Mouse (Mus musculus): ENCODE data around the gene Camk2n1.

Camk2n1 gene

GRCm38 (mm10) chr4:138453753-138454570 is at the start of gene Camk2n1:
TSS of gene Camk2n1 (plus strand) at chr4:138454314.
- in situ Hi-C loops (cut with MboI; ENCODE audit: unreplicated experiment in 2 of 2): no loop called here

DNA sequence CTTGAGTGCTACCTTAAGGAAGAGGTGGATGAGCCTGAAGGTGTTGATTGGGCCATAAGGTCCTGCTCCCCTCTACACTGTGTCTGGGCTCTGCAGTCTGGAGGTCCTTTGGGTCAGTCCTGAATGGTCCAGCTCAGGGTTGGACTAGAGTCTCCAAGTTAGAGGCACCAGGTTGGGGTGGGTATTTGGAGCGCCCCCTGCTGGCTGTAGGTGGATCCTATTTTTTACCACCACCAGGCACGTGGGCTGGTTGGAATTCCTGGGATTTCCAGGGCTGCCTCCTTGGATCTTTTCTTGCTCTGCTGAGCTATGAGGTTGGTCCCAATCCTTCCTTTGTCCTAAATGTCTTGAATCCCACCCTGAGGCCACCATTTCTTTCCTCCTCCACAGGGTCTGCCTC is 49.3 kb upstream of the Camk2n1 start:
- in situ Hi-C loops (cut with MboI; ENCODE audit: unreplicated experiment in 2 of 2): loop anchor here (25.0 kb wide), 2 partner anchors 243 to 718 kb away; no protein-coding TSS in a partner anchor

DNA sequence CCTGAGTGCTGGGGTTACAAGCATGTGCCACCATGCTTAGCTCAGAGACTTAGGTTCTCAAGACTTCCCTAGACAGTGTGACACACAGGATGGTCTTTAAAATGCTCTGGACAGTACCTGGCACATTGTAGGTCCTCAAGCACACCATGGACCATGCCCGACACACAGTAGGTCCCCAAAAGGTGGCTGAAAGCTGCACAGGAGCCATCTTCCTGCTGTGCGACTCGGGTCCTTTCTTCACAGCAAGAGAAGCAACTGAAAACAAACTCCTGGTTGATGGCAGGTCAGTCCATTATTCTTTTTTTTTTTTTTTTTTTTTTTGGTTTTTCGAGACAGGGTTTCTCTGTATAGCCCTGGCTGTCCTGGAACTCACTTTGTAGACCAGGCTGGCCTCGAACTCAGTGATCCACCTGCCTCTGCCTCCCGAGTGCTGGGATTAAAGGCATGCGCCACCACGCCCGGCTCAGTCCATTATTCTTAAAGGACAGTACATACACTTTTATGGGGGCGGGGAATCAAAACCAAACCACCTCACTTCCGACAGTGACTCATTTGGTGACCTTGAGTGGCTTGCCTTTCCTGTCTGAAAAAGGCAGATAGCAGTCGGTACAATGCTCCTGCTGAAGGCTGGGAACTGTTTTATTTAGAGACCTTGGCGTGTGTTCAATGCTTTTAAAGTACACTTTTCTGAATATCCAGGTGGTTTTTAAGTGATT is 46.5 kb upstream of the Camk2n1 start:
- in situ Hi-C loops (cut with MboI; ENCODE audit: unreplicated experiment in 2 of 2): loop anchor here (25.0 kb wide), 2 partner anchors 245 to 720 kb away; no protein-coding TSS in a partner anchor

- in situ Hi-C loops (cut with MboI; ENCODE audit: unreplicated experiment in 2 of 2): loop anchor here (25.0 kb wide), 2 partner anchors 249 to 724 kb away; no protein-coding TSS in a partner anchor
These were observed 43.1 kb upstream of the Camk2n1 start for GRCm38 (mm10) chr4:138411011-138411410.

DNA sequence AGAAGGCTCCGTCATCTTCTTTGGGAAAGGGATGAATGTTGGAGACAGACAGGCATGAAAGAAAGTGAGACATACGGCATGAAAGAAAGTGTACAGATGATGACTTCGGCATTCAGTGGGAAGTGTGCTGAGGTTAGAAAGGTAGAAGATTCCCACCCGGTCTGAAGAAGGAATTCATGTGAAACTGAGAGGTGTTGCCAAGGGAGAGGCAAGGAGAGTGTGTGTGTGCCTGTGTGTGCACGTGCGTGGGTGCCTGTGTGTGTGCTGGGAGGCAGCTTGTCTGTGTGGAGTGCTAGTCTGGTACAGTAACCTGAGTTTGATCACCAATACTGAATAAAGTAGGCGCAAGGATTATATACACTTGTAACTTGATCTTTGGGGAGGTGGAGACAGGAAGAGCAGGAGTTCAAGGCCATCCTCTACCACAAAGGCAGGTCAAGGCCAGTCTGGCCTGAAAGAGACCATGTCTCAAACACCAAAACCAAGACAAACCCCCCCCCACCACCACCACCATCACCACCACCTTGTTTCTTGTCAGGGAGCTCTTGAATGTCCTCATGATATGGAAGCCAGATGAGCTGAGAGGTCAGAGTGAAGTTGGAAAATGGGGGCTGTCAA is 42.5 kb upstream of the Camk2n1 start:
- in situ Hi-C loops (cut with MboI; ENCODE audit: unreplicated experiment in 2 of 2): loop anchor here (25.0 kb wide), 2 partner anchors 249 to 724 kb away; no protein-coding TSS in a partner anchor

DNA sequence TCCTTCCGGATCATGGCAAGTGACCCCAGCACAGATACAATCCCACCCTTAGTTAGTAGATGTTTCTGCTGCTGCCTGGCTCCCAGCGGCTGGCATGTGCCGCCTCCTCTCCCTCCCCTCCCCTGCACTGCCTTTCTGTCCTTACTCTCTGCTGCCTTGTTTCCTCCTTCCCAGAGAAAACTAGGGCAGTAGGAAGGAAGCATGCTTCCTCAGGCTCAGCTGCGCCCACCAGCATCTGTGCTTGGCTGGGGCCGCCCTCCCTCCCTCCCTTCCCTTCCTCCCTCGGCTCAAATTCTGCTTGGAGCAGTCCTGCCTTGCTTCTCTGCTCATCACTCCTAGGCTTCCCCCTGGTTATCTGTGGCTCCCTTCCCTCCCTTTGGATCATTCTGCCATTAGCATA is 39.4 kb upstream of the Camk2n1 start:
- in situ Hi-C loops (cut with MboI; ENCODE audit: unreplicated experiment in 2 of 2): loop anchor here (25.0 kb wide), 2 partner anchors 252 to 727 kb away; no protein-coding TSS in a partner anchor

- in situ Hi-C loops (cut with MboI; ENCODE audit: unreplicated experiment in 2 of 2): loop anchor here (25.0 kb wide), 2 partner anchors 254 to 729 kb away; no protein-coding TSS in a partner anchor
These were observed 38.1 kb upstream of the Camk2n1 start for GRCm38 (mm10) chr4:138415991-138416390.

DNA sequence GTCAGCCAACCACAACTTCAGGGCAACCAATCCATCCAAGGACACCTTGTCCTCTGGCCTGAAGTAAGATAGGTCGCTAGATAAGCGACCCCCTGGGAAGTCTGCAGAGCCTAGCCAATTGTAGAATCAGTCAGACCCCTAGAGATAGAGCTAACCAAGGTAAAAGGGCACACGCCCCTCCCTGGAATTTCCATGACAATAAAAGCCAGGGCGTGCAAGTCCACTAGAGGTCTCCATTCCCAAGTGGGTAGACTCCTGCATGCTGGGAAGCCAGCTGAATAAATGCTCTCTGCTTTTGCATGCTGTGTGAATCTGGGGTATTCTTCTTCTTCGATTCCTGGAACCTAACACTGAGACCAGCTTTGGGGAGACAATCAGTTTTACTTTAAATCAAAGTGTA is 37.7 kb upstream of the Camk2n1 start:
- in situ Hi-C loops (cut with MboI; ENCODE audit: unreplicated experiment in 2 of 2): loop anchor here (25.0 kb wide), 2 partner anchors 254 to 729 kb away; no protein-coding TSS in a partner anchor

GRCm38 (mm10) chr4:138417882-138418281 is 36.2 kb upstream of the Camk2n1 start:
- in situ Hi-C loops (cut with MboI; ENCODE audit: unreplicated experiment in 2 of 2): loop anchor here (25.0 kb wide), 2 partner anchors 256 to 731 kb away; no protein-coding TSS in a partner anchor

GRCm38 (mm10) chr4:138418340-138418957 is 35.7 kb upstream of the Camk2n1 start:
- in situ Hi-C loops (cut with MboI; ENCODE audit: unreplicated experiment in 2 of 2): loop anchor here (25.0 kb wide), 2 partner anchors 256 to 731 kb away; no protein-coding TSS in a partner anchor

GRCm38 (mm10) chr4:138425028-138425427 is 29.1 kb upstream of the Camk2n1 start:
- in situ Hi-C loops (cut with MboI; ENCODE audit: unreplicated experiment in 2 of 2): loop anchor here (5.0 to 10.0 kb wide), 2 partner anchors 108 to 460 kb away; no protein-coding TSS in a partner anchor

GRCm38 (mm10) chr4:138425604-138426003 is 28.5 kb upstream of the Camk2n1 start:
- in situ Hi-C loops (cut with MboI; ENCODE audit: unreplicated experiment in 2 of 2): loop anchor here (5.0 to 10.0 kb wide), 2 partner anchors 108 to 461 kb away; no protein-coding TSS in a partner anchor

DNA sequence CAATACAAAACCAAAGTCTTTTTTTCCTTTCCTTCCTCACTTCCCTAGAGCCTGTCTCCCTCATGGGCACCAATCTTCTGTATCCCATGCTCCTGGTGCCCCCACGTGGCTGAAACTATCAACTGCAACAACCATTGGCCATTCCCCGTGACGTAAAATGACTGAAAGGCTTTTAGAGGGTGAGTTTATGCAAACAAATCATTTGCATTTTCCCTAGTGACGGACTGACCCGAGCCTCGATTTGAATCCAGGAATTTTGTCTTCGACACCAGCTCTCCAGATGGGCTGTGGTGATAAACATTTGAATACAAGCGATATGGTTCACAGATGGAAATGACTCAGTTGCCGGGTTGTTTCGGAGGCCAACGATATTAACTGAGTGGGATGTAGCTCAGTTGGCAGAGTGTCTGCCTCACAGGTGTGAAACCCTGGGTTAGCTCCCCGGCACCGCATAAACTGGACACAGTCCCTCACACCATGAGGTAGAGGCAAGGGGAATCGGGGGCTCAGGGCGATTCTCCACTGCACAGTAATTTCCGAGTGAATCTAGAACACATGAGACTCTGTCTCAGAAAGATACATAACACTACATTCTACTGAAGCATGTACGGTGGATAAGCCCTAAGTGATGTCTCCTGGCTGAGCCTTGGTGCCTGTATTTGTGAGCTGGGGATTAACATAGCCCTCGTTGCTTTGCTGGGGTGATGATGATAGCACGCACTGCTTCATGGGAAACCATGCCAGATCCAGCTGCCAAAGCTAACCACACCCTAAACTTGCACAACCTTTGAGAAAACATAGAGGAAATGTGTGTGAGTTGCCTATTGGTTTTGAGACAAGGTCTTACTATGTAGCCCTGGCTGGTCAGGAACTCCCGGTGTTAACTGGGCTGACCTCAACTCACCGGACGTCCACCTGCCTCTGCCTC is 27.1 kb upstream of the Camk2n1 start:
- in situ Hi-C loops (cut with MboI; ENCODE audit: unreplicated experiment in 2 of 2): loop anchor here (5.0 to 10.0 kb wide), 2 partner anchors 110 to 462 kb away; no protein-coding TSS in a partner anchor

GRCm38 (mm10) chr4:138429778-138430177 is 24.3 kb upstream of the Camk2n1 start:
- in situ Hi-C loops (cut with MboI; ENCODE audit: unreplicated experiment in 2 of 2): loop anchor here (5.0 to 10.0 kb wide), 4 partner anchors 102 to 585 kb away; partner anchors contain the start of gene Pink1 (in 1 of the 2)

- in situ Hi-C loops (cut with MboI; ENCODE audit: unreplicated experiment in 2 of 2): loop anchor here in 1 of 2 experiments (5.0 to 10.0 kb wide), 2 partner anchors 104 to 587 kb away; partner anchors contain the start of gene Pink1
These were observed 22.8 kb upstream of the Camk2n1 start for GRCm38 (mm10) chr4:138431340-138431739.

- in situ Hi-C loops (cut with MboI; ENCODE audit: unreplicated experiment in 2 of 2): loop anchor here in 1 of 2 experiments (5.0 to 10.0 kb wide), 2 partner anchors 107 to 590 kb away; partner anchors contain the start of gene Pink1
These were observed 19.5 kb upstream of the Camk2n1 start, which contains the start of gene Mul1 for GRCm38 (mm10) chr4:138434347-138435316. TSS of gene Mul1 (plus strand) at chr4:138434671.

- in situ Hi-C loops (cut with MboI; ENCODE audit: unreplicated experiment in 2 of 2): loop anchor here in 1 of 2 experiments (5.0 kb wide), 1 partner anchor 412 kb away; no protein-coding TSS in a partner anchor
These were observed 14.1 kb upstream of the Camk2n1 start for GRCm38 (mm10) chr4:138440062-138440461.

All from v-Abl transformed pro-B cells (cell line).